Mouse (Mus musculus) adrenal gland, postnatal 36 days (tissue): Measurements from ENCODE around the gene Get4. TPM values are rescaled to one million over a fixed set of nuclear protein-coding genes. Genes with fewer than 3 reads are reported as not detected.

Experiments used
- DNase-seq, 2 experiments: peaks; one replicate each; pipeline ENCODE4 v3.0.0; 2021; ENCODE audit warnings: mixed read lengths in 1 of 2
- long read RNA-seq, 2 experiments: library from polyadenylated mRNA; stranded (forward); transcript quantifications; one replicate each; pipeline ENCODE4 v2.0.0; 2021; ENCODE audit warnings: borderline sequencing depth in 2 of 2
- total RNA-seq, 2 experiments: library from RNA; stranded (reverse); gene quantifications; 2 replicates each; pipeline ENCODE4 v1.2.3; 2021

Get4 gene
- total RNA-seq, result 10 to 100 TPM; 80.1 to 97.0 TPM
- long read RNA-seq, experiment 1, transcript Get4-202 (9 exons, 1,180 nt), result minor isoform, 9 of 270 reads
- long read RNA-seq, experiment 1, transcript Get4-201 (9 exons, 2,107 nt), result major isoform, 201 of 270 reads
- long read RNA-seq, experiment 1, partial matches to known transcripts, result 27 of 270 reads
- long read RNA-seq, experiment 1, other reads (novel, unspliced or antisense), result 31 of 270 reads
- long read RNA-seq, experiment 2, transcript Get4-202 (9 exons, 1,180 nt), result minor isoform, 5 of 91 reads
- long read RNA-seq, experiment 2, transcript Get4-201 (9 exons, 2,107 nt), result major isoform, 67 of 91 reads
- long read RNA-seq, experiment 2, partial matches to known transcripts, result 2 of 91 reads
- long read RNA-seq, experiment 2, other reads (novel, unspliced or antisense), result 17 of 91 reads

- DNase-seq, result peak; percentile 99 to 100
Measured at GRCm38 (mm10) chr5:139252081-139252909, at the start of gene Get4. Get4 (plus strand) TSS chr5:139252324.

GRCm38 (mm10) chr5:139203312-139203711, 48.8 kb upstream of the Get4 start:
- DNase-seq, result no peak

- no peak for DNase-seq
Measured at GRCm38 (mm10) chr5:139206081-139206480, 46.0 kb upstream of the Get4 start.

GRCm38 (mm10) chr5:139206525-139206924, 45.6 kb upstream of the Get4 start:
- no peak for DNase-seq

- no peak for DNase-seq
Measured at GRCm38 (mm10) chr5:139208183-139208582, 43.9 kb upstream of the Get4 start.

GRCm38 (mm10) chr5:139208871-139209684, 43.0 kb upstream of the Get4 start:
- no peak for DNase-seq

- DNase-seq, result no peak
Measured at GRCm38 (mm10) chr5:139209685-139210026, 42.5 kb upstream of the Get4 start.

GRCm38 (mm10) chr5:139211737-139212385, 40.3 kb upstream of the Get4 start:
- no peak for DNase-seq

GRCm38 (mm10) chr5:139214298-139214697, 37.8 kb upstream of the Get4 start:
- no peak for DNase-seq

GRCm38 (mm10) chr5:139215184-139215583, 36.9 kb upstream of the Get4 start:
- DNase-seq, result peak; percentile 59 to 72

- no peak for DNase-seq
Measured at GRCm38 (mm10) chr5:139216121-139216520, 36.0 kb upstream of the Get4 start.

- DNase-seq, result no peak
Measured at GRCm38 (mm10) chr5:139216774-139217173, 35.4 kb upstream of the Get4 start.

GRCm38 (mm10) chr5:139220006-139220515, 32.1 kb upstream of the Get4 start:
- no peak for DNase-seq

- DNase-seq, result no peak
Measured at GRCm38 (mm10) chr5:139220610-139221009, 31.5 kb upstream of the Get4 start.

GRCm38 (mm10) chr5:139223331-139223730, 28.8 kb upstream of the Get4 start:
- DNase-seq, result no peak

GRCm38 (mm10) chr5:139227236-139227635, 24.9 kb upstream of the Get4 start:
- no peak for DNase-seq

GRCm38 (mm10) chr5:139227645-139228044, 24.5 kb upstream of the Get4 start:
- DNase-seq, result no peak

- no peak for DNase-seq
Measured at GRCm38 (mm10) chr5:139228318-139228717, 23.8 kb upstream of the Get4 start.

- DNase-seq, result no peak
Measured at GRCm38 (mm10) chr5:139229716-139230115, 22.4 kb upstream of the Get4 start.

- DNase-seq, result no peak
Measured at GRCm38 (mm10) chr5:139232083-139232482, 20.0 kb upstream of the Get4 start.

GRCm38 (mm10) chr5:139234423-139234822, 17.7 kb upstream of the Get4 start:
- DNase-seq, result no peak

GRCm38 (mm10) chr5:139237436-139237835, 14.7 kb upstream of the Get4 start:
- no peak for DNase-seq
